Mouse (Mus musculus) heart, postnatal 0 days (tissue): ENCODE measurements around the gene Pum2. TPM values are rescaled to one million over a fixed set of nuclear protein-coding genes. Genes with fewer than 3 reads are reported as not detected.
A peak's percentile ranks its signal among the peaks of the same experiment; 100 is the strongest.

Experiments
- ATAC-seq: fragments of 200-750 bp; cut with Nextera tagmentation; 2 replicates; pipeline ENCODE4 v1.8.0; 2017; ENCODE audit warnings: low read depth, moderate number of reproducible peaks, moderate library complexity; ENCODE audit not compliant: insufficient read depth
- DNase-seq: peaks from one replicate; pipeline ENCODE4 v3.0.0-alpha.2; 2016; ENCODE audit warnings: low spot score
- H3K27ac ChIP-seq: fragments of 300-500 bp; sonication (generic); 2 replicates; pipeline ENCODE4 v1.5.1; 2014; ENCODE audit warnings: low read depth, mild to moderate bottlenecking
- H3K27me3 ChIP-seq: fragments of 300-500 bp; sonication (generic); 2 replicates; pipeline ENCODE4 v1.6.1; 2014; ENCODE audit warnings: low read length, mixed read lengths; ENCODE audit not compliant: control insufficient read depth, insufficient read depth
- H3K36me3 ChIP-seq: fragments of 300-500 bp; sonication (generic); replicated peaks from 2 replicates; pipeline ENCODE4 v1.6.1; 2014; ENCODE audit warnings: low read length, mixed read lengths; ENCODE audit not compliant: control insufficient read depth, insufficient read depth
- H3K4me1 ChIP-seq: fragments of 300-500 bp; sonication (generic); 2 replicates; pipeline ENCODE4 v1.6.1; 2014; ENCODE audit warnings: antibody characterized with exemption; ENCODE audit not compliant: control insufficient read depth, insufficient read depth
- H3K4me2 ChIP-seq: fragments of 300-500 bp; sonication (generic); 2 replicates; pipeline ENCODE4 v1.6.1; 2014; ENCODE audit warnings: low read depth, mild to moderate bottlenecking, low read length, moderate library complexity
- H3K4me3 ChIP-seq: fragments of 300-500 bp; sonication (generic); 2 replicates; pipeline ENCODE4 v1.5.1; 2014; ENCODE audit warnings: low read depth, low read length
- H3K9ac ChIP-seq: fragments of 300-500 bp; sonication (generic); replicated peaks from 2 replicates; pipeline ENCODE4 v1.6.1; 2014; ENCODE audit warnings: low read depth, low read length, mixed read lengths
- H3K9me3 ChIP-seq: fragments of 300-500 bp; sonication (generic); replicated peaks from 2 replicates; pipeline ENCODE4 v1.6.1; 2016; ENCODE audit warnings: low read length; ENCODE audit not compliant: control insufficient read depth
- CTCF ChIP-seq: IDR thresholded peaks from 2 replicates; pipeline ENCODE4 v1.5.1; 2016; ENCODE audit warnings: antibody characterized with exemption, control low read depth, low read depth
- EP300 ChIP-seq: IDR thresholded peaks from 2 replicates; pipeline ENCODE4 v1.6.1; 2016; ENCODE audit warnings: antibody characterized with exemption, low read depth
- WGBS: fragments of 180-500 bp; shearing (Covaris S2); extraction: QIAGEN DNeasy Blood & Tissue Kit; methylation state at CpG from one replicate; pipeline ENCODE4 v1.1.7; 2014; 5-methylcytosine and 5-hydroxymethylcytosine counted together
- polyA plus RNA-seq: library from polyadenylated mRNA; unstranded; fragments of >200 nt; fragmentation: Nextera tagmentation; extraction: Ambion mirVana; gene quantifications from 2 replicates; pipeline ENCODE4 v1.2.1, GENCODE M21; 2015
- total RNA-seq: library from RNA; depleted of rRNA; stranded (reverse); fragments of >200 nt; gene quantifications from 2 replicates; pipeline ENCODE4 v1.2.3, GENCODE M21; 2014; ENCODE audit warnings: low replicate concordance

Pum2 gene
- total and polyA plus RNA-seq, 2 experiments from 2014 or later, result 20.9 to 100 TPM

DNA sequence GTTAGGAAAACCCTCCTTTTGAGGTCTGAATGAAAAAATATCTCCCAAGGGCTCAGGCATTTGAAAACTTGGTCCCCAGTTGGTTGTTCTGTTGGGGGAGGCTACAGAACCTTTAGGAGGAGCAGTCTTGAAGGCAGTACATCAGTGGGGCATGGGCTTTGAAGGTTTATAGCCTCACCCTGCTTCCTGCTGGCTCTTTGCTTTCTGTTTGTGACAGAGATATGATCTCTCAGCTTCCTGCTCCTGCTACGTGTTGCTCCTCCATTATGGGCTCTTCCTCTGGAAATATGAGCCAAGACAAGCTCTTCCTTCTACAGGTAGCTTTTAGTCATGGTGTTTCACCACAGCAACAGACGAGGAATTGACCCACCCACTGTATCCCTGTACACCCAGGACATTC is 11.8 kb upstream of the Pum2 start:
- DNase-seq, result no peak
- Histone ChIP-seq H3K4me1 (no peaks in the 10 kb centered on the region), H3K36me3 (no peaks in the 10 kb centered on the region), H3K27me3 (no peaks in the 10 kb centered on the region), H3K4me2 (no peak overlapping the region), H3K27ac (no peak overlapping the region), H3K9ac (no peak overlapping the region), H3K9me3 (no peaks in the 10 kb centered on the region), H3K4me3 (no peak overlapping the region)
- no peak for ATAC-seq
- 28% methylated on average over 2 of the region's 2 CpGs for WGBS
- TF ChIP-seq EP300 (no peak), CTCF (no peak)

DNA sequence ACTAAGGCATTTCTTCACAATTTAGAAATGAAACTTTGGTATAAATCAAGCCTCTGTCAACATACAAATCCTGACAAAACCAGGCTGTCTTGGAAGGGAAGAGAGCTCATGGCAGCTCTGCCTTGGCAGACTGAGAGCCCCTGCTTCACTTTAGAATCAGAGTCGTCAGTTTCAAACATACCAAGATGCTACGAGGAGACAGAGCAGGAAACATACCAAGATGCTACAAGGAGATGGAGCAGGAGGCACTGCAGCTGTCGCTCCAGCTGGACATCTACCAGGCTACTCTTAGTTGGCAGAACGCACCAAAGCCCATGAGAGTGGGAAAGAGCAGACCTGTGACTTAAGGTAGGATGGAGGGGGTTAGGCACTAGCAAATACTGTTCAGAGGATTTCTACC is 11.2 kb upstream of the Pum2 start:
- ATAC-seq (no peak), DNase-seq (no peak)
- Histone ChIP-seq H3K4me2 (no peak overlapping the region), H3K27me3 (no peaks in the 10 kb centered on the region), H3K4me3 (no peak overlapping the region), H3K27ac (no peak overlapping the region), H3K9me3 (no peaks in the 10 kb centered on the region), H3K36me3 (no peaks in the 10 kb centered on the region), H3K4me1 (no peaks in the 10 kb centered on the region), H3K9ac (no peak overlapping the region)
- TF ChIP-seq EP300 (no peak), CTCF (no peak)
- WGBS, result 67% methylated on average over 4 of the region's 4 CpGs

DNA sequence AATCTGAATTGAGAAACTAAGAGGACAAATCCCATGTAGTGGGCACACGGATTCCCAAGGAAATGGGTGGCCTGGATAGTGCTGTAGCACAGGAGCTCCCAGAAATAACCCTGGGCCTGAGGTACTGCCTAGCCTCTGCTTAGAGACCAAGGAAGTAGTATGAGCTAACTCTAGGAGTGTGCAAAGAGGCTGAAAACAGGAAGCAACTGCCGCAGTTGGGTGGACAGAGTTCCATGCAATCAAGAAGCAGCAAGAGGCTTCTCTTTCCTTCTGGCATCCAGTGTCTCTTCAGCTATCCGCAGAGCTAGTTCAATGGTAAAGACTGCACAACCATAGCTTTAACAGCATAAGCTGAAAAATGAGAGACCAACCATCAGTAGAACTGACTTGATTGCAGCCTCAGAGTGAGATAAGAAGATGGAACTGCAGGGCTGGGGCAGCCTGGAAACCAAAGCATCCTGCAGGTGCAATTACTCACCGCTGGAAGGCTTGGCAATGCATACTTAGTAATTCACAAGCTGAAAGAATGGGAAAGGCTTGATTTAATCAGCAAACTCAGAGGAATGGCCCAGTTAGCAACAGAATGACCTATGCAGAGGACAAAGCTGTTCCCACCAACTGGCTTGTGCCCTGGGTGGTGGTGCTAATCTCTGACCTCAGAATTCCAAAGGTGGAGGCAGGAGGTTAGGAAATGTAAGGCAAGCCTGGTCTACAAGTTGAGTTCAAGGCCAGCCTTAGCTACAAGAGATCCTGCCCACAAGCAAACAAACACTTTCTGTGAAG is 6.3 kb upstream of the Pum2 start:
- no peak for TF ChIP-seq CTCF
- no peak for TF ChIP-seq EP300
- ATAC-seq, result no peak
- peaks cover 5% of the 10 kb centered on the region; the same call in 1 of the 2 replicates for H3K4me1 ChIP-seq
- H3K36me3 ChIP-seq, result no peaks in the 10 kb centered on the region
- 77% methylated on average over 4 of the region's 4 CpGs for WGBS
- no peak overlapping the region for H3K9ac ChIP-seq
- no peak overlapping the region for H3K4me2 ChIP-seq
- no peak overlapping the region for H3K4me3 ChIP-seq
- DNase-seq, result no peak
- H3K9me3 ChIP-seq, result no peaks in the 10 kb centered on the region
- H3K27me3 ChIP-seq, result no peaks in the 10 kb centered on the region
- no peak overlapping the region for H3K27ac ChIP-seq

DNA sequence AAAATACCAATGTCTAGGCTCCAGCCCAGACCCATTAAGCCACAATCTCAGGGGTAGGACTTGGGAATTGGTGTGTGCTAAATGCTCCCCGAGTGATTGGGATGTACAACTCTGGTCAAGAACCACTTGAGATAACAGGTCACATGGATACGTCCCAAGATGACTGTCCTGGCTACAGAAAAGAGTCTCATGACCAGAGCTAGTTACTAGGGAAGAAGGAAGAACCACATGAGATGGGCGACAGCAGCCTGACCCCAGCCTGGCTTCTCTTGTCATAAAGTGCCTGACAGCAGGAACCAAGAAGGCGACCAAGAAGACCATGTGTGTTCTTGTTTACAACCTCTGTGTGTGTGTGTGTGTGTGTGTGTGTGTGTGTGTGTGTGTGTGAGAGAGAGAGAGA is 4.5 kb upstream of the Pum2 start:
- WGBS, result 39% methylated on average over 4 of the region's 4 CpGs
- H3K36me3 ChIP-seq, result no peaks in the 10 kb centered on the region
- H3K4me1 ChIP-seq, result peaks cover 5% of the 10 kb centered on the region; the same call in 1 of the 2 replicates
- no peak for DNase-seq
- H3K4me3 ChIP-seq, result no peak overlapping the region
- ATAC-seq, result no peak
- no peak overlapping the region for H3K4me2 ChIP-seq
- no peaks in the 10 kb centered on the region for H3K27me3 ChIP-seq
- H3K9ac ChIP-seq, result no peak overlapping the region
- TF ChIP-seq EP300 (peak; percentile 17; the same call in 1 of the 2 replicates), CTCF (no peak)
- H3K27ac ChIP-seq, result peak overlapping the region; percentile 16; the same call in 1 of the 2 replicates
- no peaks in the 10 kb centered on the region for H3K9me3 ChIP-seq

DNA sequence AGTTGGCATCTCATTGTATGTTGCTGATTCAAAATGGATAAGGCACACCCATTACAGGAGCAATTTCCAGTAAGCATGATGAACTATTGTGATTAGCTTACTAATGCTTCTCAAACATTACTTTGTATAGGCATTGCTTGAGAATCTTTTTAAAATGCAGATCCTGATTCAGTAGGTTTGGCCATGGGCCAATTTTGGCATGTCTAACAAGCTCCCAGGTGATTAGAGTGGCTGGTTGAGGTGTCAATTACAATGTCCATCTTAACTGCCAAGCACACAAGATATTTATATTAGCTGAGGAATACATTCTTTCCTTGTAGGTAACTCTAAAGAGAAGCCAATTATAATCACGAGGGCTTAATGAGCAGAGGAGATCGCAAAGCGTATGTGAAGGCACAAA is 4.1 kb upstream of the Pum2 start:
- ATAC-seq (no peak), DNase-seq (no peak)
- TF ChIP-seq EP300 (0 out of 2 replicates have a peak, but pooled peaks have one; percentile 6), CTCF (no peak)
- no peak overlapping the region for H3K4me2 ChIP-seq
- H3K9me3 ChIP-seq, result no peaks in the 10 kb centered on the region
- no peak overlapping the region for H3K4me3 ChIP-seq
- H3K9ac ChIP-seq, result no peak overlapping the region
- H3K36me3 ChIP-seq, result no peaks in the 10 kb centered on the region
- 45% methylated on average over 3 of the region's 3 CpGs for WGBS
- no peaks in the 10 kb centered on the region for H3K27me3 ChIP-seq
- H3K4me1 ChIP-seq, result peaks cover 5% of the 10 kb centered on the region; the same call in 1 of the 2 replicates
- H3K27ac ChIP-seq, result peak overlapping the region; percentile 47; the same call in 1 of the 2 replicates
